Mouse (Mus musculus) liver, embryonic 14.5 days (tissue): ENCODE measurements at regions not wholly inside any gene's neighbourhood (a gene's known extent, or its start where the extent isn't known, plus 50 kb on each side); places are given as distances from the start of the nearest gene placed in this dataset.

ENCODE experiments used
- ATAC-seq: fragments of 200-750 bp; cut with Nextera tagmentation; 2 replicates; pipeline ENCODE4 v1.8.0; 2017; ENCODE audit warnings: moderate number of reproducible peaks, mild to moderate bottlenecking, moderate library complexity; ENCODE audit not compliant: insufficient read depth
- DNase-seq, 3 experiments: peaks; one replicate each; pipeline ENCODE4 v3.0.0-alpha.2; 2012 to 2013; ENCODE audit warnings: low read depth in 3 of 3, low spot score in 3 of 3
- H3K27ac ChIP-seq: fragments of 300-500 bp; sonication (generic); 2 replicates; pipeline ENCODE4 v1.5.1; 2014; ENCODE audit warnings: moderate library complexity, mild to moderate bottlenecking, control low read depth, inconsistent platforms
- H3K27me3 ChIP-seq: fragments of 300-500 bp; sonication (generic); 2 replicates; pipeline ENCODE4 v1.6.1; 2014; ENCODE audit warnings: mild to moderate bottlenecking, low read length, moderate library complexity; ENCODE audit not compliant: control insufficient read depth, insufficient read depth
- H3K36me3 ChIP-seq: fragments of 300-500 bp; sonication (generic); replicated peaks from 2 replicates; pipeline ENCODE4 v1.6.1; 2014; ENCODE audit warnings: low read depth; ENCODE audit not compliant: control insufficient read depth, insufficient read depth
- H3K4me1 ChIP-seq, 2 experiments: fragments of 200-500 bp in 1 of 2; fragments of 300-500 bp in 1 of 2; sonication (generic) in 1 of 2; replicated peaks; 2 replicates each; pipeline ENCODE4 v1.6.1; 2012 to 2014; ENCODE audit warnings: antibody characterized with exemption in 1 of 2, inconsistent platforms in 1 of 2, low read length in 1 of 2; ENCODE audit not compliant: control insufficient read depth in 2 of 2, insufficient read depth in 2 of 2
- H3K4me2 ChIP-seq: fragments of 300-500 bp; sonication (generic); 2 replicates; pipeline ENCODE4 v1.6.1; 2014; ENCODE audit warnings: low read depth, mild to moderate bottlenecking, control low read depth, moderate library complexity
- H3K4me3 ChIP-seq, 2 experiments: fragments of 200-500 bp in 1 of 2; fragments of 300-500 bp in 1 of 2; sonication (generic) in 1 of 2; 2 replicates each; pipeline ENCODE4 v1.5.1; 2012 to 2014; ENCODE audit warnings: low read depth in 2 of 2, low read length in 2 of 2, mild to moderate bottlenecking in 2 of 2, control low read depth in 1 of 2, inconsistent platforms in 1 of 2, moderate library complexity in 1 of 2; ENCODE audit not compliant: insufficient read depth in 1 of 2
- H3K9ac ChIP-seq: fragments of 300-500 bp; sonication (generic); replicated peaks from 2 replicates; pipeline ENCODE4 v1.6.1; 2014; ENCODE audit warnings: mild to moderate bottlenecking, control low read depth, moderate library complexity
- H3K9me3 ChIP-seq: fragments of 300-500 bp; sonication (generic); 2 replicates; pipeline ENCODE4 v1.6.1; 2016; ENCODE audit warnings: low read length, mixed read lengths; ENCODE audit not compliant: control insufficient read depth
- CTCF ChIP-seq: IDR thresholded peaks from 2 replicates; pipeline ENCODE4 v1.5.1; 2016; ENCODE audit warnings: antibody characterized with exemption, low read depth, control low read depth
- EP300 ChIP-seq: IDR thresholded peaks from 2 replicates; pipeline ENCODE4 v1.6.1; 2016; ENCODE audit warnings: antibody characterized with exemption, low read depth
- WGBS: fragments of 180-500 bp; shearing (Covaris S2); extraction: QIAGEN DNeasy Blood & Tissue Kit; methylation state at CpG from one replicate; pipeline ENCODE4 v1.1.7; 2014; ENCODE audit not compliant: insufficient replicate concordance; 5-methylcytosine and 5-hydroxymethylcytosine counted together

DNA sequence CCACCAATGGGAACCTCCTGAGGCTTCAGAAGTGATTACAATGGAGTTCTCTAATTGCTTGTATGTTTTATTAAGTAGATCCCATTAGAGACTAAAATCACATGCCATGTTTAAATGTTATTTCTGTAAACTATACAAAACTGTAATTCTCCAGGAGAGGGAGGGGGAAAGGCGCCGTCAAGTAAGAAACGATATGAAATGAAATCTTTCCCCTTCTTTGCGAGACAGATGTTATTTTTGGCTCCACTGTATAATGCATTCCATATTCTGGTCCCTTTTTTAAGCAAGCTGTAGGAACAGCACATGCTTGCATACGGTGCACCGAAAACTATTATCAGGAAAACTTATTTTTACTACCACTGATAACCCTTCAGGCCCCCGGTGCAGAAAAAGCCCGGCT, 141.0 kb upstream of the Gdnf start:
- no peak for TF ChIP-seq EP300
- no peak for TF ChIP-seq CTCF
- no peak overlapping the region for H3K4me2 ChIP-seq
- H3K27me3 ChIP-seq, result no peaks in the 10 kb centered on the region
- whole genome bisulfite sequencing, result 73% methylated on average over 8 of the region's 8 CpGs
- no peak overlapping the region for H3K27ac ChIP-seq
- no peak overlapping the region for H3K9ac ChIP-seq
- H3K4me3 ChIP-seq, result no peak overlapping the region
- DNase-seq, result no peak
- H3K36me3 ChIP-seq, result no peaks in the 10 kb centered on the region
- no peaks in the 10 kb centered on the region for H3K9me3 ChIP-seq
- H3K4me1 ChIP-seq, result no peaks in the 10 kb centered on the region
- ATAC-seq, result no peak

DNA sequence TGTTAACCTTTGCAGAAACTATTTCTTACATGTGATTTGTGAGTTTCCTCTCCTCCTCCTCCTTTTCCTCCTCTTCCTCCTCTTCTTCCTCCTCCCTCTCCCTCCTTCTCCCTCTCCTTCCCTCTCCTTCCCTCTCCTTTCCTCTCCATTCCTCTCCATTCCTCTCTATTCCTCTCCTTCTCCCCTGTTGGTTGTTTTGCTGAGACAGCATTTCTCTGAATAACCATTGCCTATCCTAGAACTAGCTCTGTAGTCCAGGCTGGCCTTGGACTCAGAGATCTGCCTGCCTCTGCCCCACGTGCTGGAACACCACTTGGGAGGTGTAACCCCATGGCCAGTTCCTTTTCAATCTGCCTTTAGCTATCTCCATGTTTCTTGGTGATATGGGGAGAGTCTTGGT, 133.7 kb upstream of the Gdnf start:
- WGBS, result 23% methylated on average over 1 of the region's 1 CpGs
- no peak overlapping the region for H3K4me2 ChIP-seq
- no peak for ATAC-seq

DNA sequence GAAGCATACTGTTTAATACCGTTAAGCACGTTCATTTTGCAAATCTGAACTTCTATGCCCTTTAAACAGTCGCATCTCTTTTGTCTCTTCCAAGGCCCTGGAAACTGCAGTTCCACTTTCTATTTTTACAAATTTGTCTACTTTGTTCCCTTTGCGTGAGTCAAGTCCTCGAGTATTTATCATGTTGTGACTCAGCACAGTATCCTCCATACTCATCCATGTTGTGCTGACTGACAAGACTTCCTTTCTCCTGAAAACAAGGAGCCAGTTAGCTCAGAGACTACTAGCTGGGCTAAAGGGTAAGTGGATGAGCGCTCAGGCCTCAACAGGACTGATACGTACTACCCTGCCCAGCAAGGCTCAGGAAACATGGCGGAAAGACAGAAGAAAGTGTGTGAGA, 131.9 kb upstream of the Gdnf start:
- Histone ChIP-seq H3K4me2 (no peak overlapping the region), H3K27ac (no peak overlapping the region), H3K4me3 (no peak overlapping the region), H3K27me3 (no peaks in the 10 kb centered on the region), H3K4me1 (no peaks in the 10 kb centered on the region), H3K9me3 (no peaks in the 10 kb centered on the region), H3K36me3 (no peaks in the 10 kb centered on the region), H3K9ac (no peak overlapping the region)
- DNase-seq (no peak), ATAC-seq (no peak)
- TF ChIP-seq CTCF, result no peak
- no peak for TF ChIP-seq EP300
- WGBS, result 70% methylated on average over 8 of the region's 8 CpGs

More for the DNA sequence above, 133.7 kb upstream of the Gdnf start:
- Histone ChIP-seq H3K4me3 (no peak overlapping the region), H3K9ac (no peak overlapping the region), H3K27ac (no peak overlapping the region), H3K4me1 (no peaks in the 10 kb centered on the region), H3K36me3 (no peaks in the 10 kb centered on the region), H3K27me3 (no peaks in the 10 kb centered on the region), H3K9me3 (no peaks in the 10 kb centered on the region)
- DNase-seq, result no peak
- TF ChIP-seq CTCF, result no peak
- TF ChIP-seq EP300, result no peak

DNA sequence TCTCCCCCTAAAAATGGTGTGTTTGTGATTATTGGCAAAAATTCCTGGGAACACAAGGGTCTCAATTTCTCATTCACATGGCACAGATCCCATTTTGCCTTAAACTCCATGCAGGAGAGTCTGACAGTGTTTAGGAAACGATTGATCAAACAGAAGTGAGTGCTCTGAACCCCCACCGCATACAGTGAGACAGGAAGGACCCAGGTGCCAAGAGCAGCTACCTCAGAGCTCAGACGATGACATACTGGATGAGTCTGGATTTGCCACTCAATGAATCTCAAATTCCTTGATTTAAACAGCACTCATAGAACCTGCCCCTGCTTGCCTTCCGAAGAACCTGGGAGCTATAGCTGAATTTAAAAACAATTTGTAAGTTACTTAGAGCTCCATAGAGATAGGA, 129.6 kb upstream of the Gdnf start:
- Histone ChIP-seq H3K27ac (no peak overlapping the region), H3K4me3 (no peak overlapping the region), H3K9me3 (no peaks in the 10 kb centered on the region), H3K4me1 (no peaks in the 10 kb centered on the region), H3K9ac (no peak overlapping the region), H3K36me3 (no peaks in the 10 kb centered on the region), H3K4me2 (no peak overlapping the region), H3K27me3 (no peaks in the 10 kb centered on the region)
- no peak for TF ChIP-seq CTCF
- no peak for TF ChIP-seq EP300
- 60% methylated on average over 4 of the region's 4 CpGs for WGBS
- ATAC-seq (no peak), DNase-seq (no peak)

DNA sequence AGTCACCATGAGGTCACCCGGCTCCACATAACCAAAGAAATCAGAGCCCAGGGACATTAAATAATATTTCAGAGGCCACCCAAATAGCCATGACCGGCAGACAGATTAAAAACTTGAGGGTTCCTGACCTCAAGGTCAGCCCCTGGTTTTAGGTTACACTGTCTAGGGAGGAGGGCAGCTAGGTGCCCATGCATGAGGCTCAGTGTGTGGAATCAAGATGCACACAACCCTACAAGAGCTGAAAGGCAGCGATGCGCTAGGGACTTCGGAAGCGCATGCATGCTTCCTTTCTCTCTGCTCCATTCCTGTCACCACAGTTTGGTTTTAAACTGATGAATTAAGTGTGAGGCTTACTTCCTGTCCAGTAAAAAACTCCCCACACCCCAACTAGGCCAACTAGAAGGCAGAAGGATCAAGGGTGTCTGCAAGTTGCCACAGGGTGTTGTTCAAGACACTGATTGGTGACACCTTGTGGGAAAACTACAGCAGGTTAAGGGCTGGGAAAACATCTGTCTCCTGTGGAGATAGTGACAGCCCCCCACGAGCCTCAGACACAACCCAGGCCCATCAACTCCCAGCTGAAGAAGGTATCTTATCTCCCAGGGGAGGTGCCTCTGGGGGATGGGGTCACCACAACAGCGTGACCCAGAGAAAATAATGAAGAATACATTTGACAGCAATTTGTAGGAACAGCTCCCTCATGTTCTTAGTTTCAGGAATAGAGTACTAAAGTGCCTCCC, 127.2 kb upstream of the Gdnf start:
- no peak for ATAC-seq
- no peaks in the 10 kb centered on the region for H3K9me3 ChIP-seq
- H3K4me3 ChIP-seq, result no peak overlapping the region
- no peaks in the 10 kb centered on the region for H3K4me1 ChIP-seq
- no peak overlapping the region for H3K4me2 ChIP-seq
- H3K27me3 ChIP-seq, result no peaks in the 10 kb centered on the region
- no peaks in the 10 kb centered on the region for H3K36me3 ChIP-seq
- H3K9ac ChIP-seq, result no peak overlapping the region
- no peak for DNase-seq
- H3K27ac ChIP-seq, result no peak overlapping the region
- TF ChIP-seq EP300 (no peak), CTCF (no peak)
- WGBS, result 52% methylated on average over 8 of the region's 8 CpGs
